Mouse (Mus musculus) Muller cell, postnatal 12 days (primary cell): ENCODE results near the gene Zfp708.
"Not testable (repeated sequence)": the region's sequence is repeated elsewhere in the genome, so short reads cannot be mapped to it uniquely, and the experiment has no call there.

Experiments
- DNase-seq: peaks from one replicate; pipeline ENCODE4 v3.0.0-alpha.2; 2015; ENCODE audit errors: inconsistent ontology term

The Zfp708 gene

GRCm38 (mm10) chr13:67097876-67098275, at the start of gene Zfp708:
Gene Zfp708 (minus strand): TSS chr13:67097976.
- DNase-seq, result no peak

GRCm38 (mm10) chr13:67128038-67128721, 30.4 kb upstream of the Zfp708 start:
- peak; percentile 82 for DNase-seq

- DNase-seq, result not testable (repeated sequence)
These were observed 29.7 kb upstream of the Zfp708 start for GRCm38 (mm10) chr13:67127507-67127906.

GRCm38 (mm10) chr13:67124460-67124859, 26.7 kb upstream of the Zfp708 start:
- DNase-seq, result no peak

- not testable (repeated sequence) for DNase-seq
These were observed 23.6 kb upstream of the Zfp708 start, which contains the start of gene Zfp759 for GRCm38 (mm10) chr13:67121360-67121759. Gene Zfp759 (plus strand): TSS chr13:67121660.

- DNase-seq, result not testable (repeated sequence)
These were observed 18.4 kb upstream of the Zfp708 start, which contains the start of gene Rslcan18 for GRCm38 (mm10) chr13:67116163-67116562. Gene Rslcan18 (minus strand): TSS chr13:67116263.

- DNase-seq, result no peak
These were observed 15.5 kb upstream of the Zfp708 start for GRCm38 (mm10) chr13:67113287-67113686.

GRCm38 (mm10) chr13:67112096-67112495, 14.3 kb upstream of the Zfp708 start:
- no peak for DNase-seq

- no peak for DNase-seq
These were observed 11.0 kb upstream of the Zfp708 start for GRCm38 (mm10) chr13:67108821-67109206.

GRCm38 (mm10) chr13:67108194-67108820, 10.5 kb upstream of the Zfp708 start, which contains the start of gene Gm28557:
Gene Gm28557 (minus strand): TSS chr13:67108604.
- DNase-seq, result peak; percentile 94

- DNase-seq, result no peak
These were observed 9.9 kb upstream of the Zfp708 start for GRCm38 (mm10) chr13:67107681-67108080.

- DNase-seq, result no peak
These were observed 7.6 kb downstream of the Zfp708 start for GRCm38 (mm10) chr13:67090154-67090553.

- no peak for DNase-seq
These were observed 15.8 kb downstream of the Zfp708 start for GRCm38 (mm10) chr13:67081946-67082345.

GRCm38 (mm10) chr13:67081142-67081713, 16.5 kb downstream of the Zfp708 start:
- DNase-seq, result peak; percentile 90

GRCm38 (mm10) chr13:67077244-67077643, 20.5 kb downstream of the Zfp708 start:
- no peak for DNase-seq

GRCm38 (mm10) chr13:67072786-67073185, 25.0 kb downstream of the Zfp708 start:
- DNase-seq, result no peak

- DNase-seq, result no peak
These were observed 32.4 kb downstream of the Zfp708 start for GRCm38 (mm10) chr13:67065386-67065785.

- DNase-seq, result no peak
These were observed 35.3 kb downstream of the Zfp708 start for GRCm38 (mm10) chr13:67062427-67062826.

- DNase-seq, result peak; percentile 97
These were observed 36.9 kb downstream of the Zfp708 start, which contains the start of gene Zfp712 for GRCm38 (mm10) chr13:67060786-67061358. Gene Zfp712 (minus strand): TSS chr13:67061170.

GRCm38 (mm10) chr13:67060161-67060785, 37.5 kb downstream of the Zfp708 start:
- peak; percentile 74 for DNase-seq
